Mouse (Mus musculus) mature B cell (primary cell): ENCODE measurements around the gene C330007P06Rik.

ENCODE experiments used
- in situ Hi-C: fragments of 300-500 bp; cut with MboI; formaldehyde crosslinking; loops from 2 replicates; pipeline ENCODE4 v1.14.3; 2019

The C330007P06Rik gene

GRCm38 (mm10) chrX:36837069-36837676, 36.7 kb downstream of the C330007P06Rik start:
- in situ Hi-C loops, result loop anchor here (10.0 kb wide), 2 partner anchors 68 to 188 kb away; partner anchors contain the start of gene Nkrf

- in situ Hi-C loops, result loop anchor here (10.0 kb wide), 2 partner anchors 71 to 191 kb away; partner anchors contain the start of gene Nkrf
Measured at GRCm38 (mm10) chrX:36833397-36834084, 40.4 kb downstream of the C330007P06Rik start.

GRCm38 (mm10) chrX:36831632-36832031, 42.3 kb downstream of the C330007P06Rik start:
- in situ Hi-C loops, result loop anchor here (10.0 kb wide), 2 partner anchors 73 to 193 kb away; partner anchors contain the start of gene Nkrf

GRCm38 (mm10) chrX:36830271-36830670, 43.6 kb downstream of the C330007P06Rik start:
- in situ Hi-C loops, result loop anchor here (10.0 kb wide), 2 partner anchors 75 to 195 kb away; partner anchors contain the start of gene Nkrf

GRCm38 (mm10) chrX:36826873-36827272, 47.0 kb downstream of the C330007P06Rik start:
- in situ Hi-C loops, result no loop called here

- in situ Hi-C loops, result no loop called here
Measured at GRCm38 (mm10) chrX:36825032-36825431, 48.9 kb downstream of the C330007P06Rik start.

GRCm38 (mm10) chrX:36823932-36824711, 49.8 kb downstream of the C330007P06Rik start:
- in situ Hi-C loops, result no loop called here

GRCm38 (mm10) chrX:36820201-36820600, 53.7 kb downstream of the C330007P06Rik start:
- in situ Hi-C loops, result no loop called here

- in situ Hi-C loops, result no loop called here
Measured at GRCm38 (mm10) chrX:36819575-36819974, 54.3 kb downstream of the C330007P06Rik start.

GRCm38 (mm10) chrX:36816953-36817441, 56.9 kb downstream of the C330007P06Rik start:
- in situ Hi-C loops, result no loop called here

- in situ Hi-C loops, result no loop called here
Measured at GRCm38 (mm10) chrX:36816368-36816899, 57.5 kb downstream of the C330007P06Rik start.

- in situ Hi-C loops, result no loop called here
Measured at GRCm38 (mm10) chrX:36815439-36815838, 58.5 kb downstream of the C330007P06Rik start.

GRCm38 (mm10) chrX:36815022-36815421, 58.9 kb downstream of the C330007P06Rik start:
- in situ Hi-C loops, result no loop called here

GRCm38 (mm10) chrX:36814161-36814836, 59.6 kb downstream of the C330007P06Rik start:
- in situ Hi-C loops, result no loop called here

GRCm38 (mm10) chrX:36811377-36811776, 62.5 kb downstream of the C330007P06Rik start:
- in situ Hi-C loops, result no loop called here

- in situ Hi-C loops, result no loop called here
Measured at GRCm38 (mm10) chrX:36808318-36808683, 65.6 kb downstream of the C330007P06Rik start.

- in situ Hi-C loops, result no loop called here
Measured at GRCm38 (mm10) chrX:36807360-36808317, 66.3 kb downstream of the C330007P06Rik start.

- in situ Hi-C loops, result no loop called here
Measured at GRCm38 (mm10) chrX:36805466-36806235, 68.3 kb downstream of the C330007P06Rik start.

GRCm38 (mm10) chrX:36804196-36804595, 69.7 kb downstream of the C330007P06Rik start:
- in situ Hi-C loops, result no loop called here
